Mouse (Mus musculus) embryonic stem cell, embryonic (primary cell): Measurements from ENCODE around the gene Ftl1-ps1.

Experiments used
- CTCF ChIA-PET, 4 experiments: fragments of 300-600 bp in 2 of 4; fragments of 350-600 bp in 2 of 4; sonication (Branson Sonifier 250); formaldehyde crosslinking; loops; one replicate each; lab custom pipeline; 2022; ENCODE audit warnings: inconsistent platforms in 2 of 4; lab: Charles Lee
- POLR2A ChIA-PET, 4 experiments: fragments of 300-600 bp in 2 of 4; fragments of 350-600 bp in 2 of 4; sonication (Branson Sonifier 250); formaldehyde crosslinking; loops; one replicate each; lab custom pipeline; 2022; ENCODE audit warnings: antibody characterized with exemption in 4 of 4, inconsistent platforms in 1 of 4; lab: Charles Lee

Gene Ftl1-ps1

DNA sequence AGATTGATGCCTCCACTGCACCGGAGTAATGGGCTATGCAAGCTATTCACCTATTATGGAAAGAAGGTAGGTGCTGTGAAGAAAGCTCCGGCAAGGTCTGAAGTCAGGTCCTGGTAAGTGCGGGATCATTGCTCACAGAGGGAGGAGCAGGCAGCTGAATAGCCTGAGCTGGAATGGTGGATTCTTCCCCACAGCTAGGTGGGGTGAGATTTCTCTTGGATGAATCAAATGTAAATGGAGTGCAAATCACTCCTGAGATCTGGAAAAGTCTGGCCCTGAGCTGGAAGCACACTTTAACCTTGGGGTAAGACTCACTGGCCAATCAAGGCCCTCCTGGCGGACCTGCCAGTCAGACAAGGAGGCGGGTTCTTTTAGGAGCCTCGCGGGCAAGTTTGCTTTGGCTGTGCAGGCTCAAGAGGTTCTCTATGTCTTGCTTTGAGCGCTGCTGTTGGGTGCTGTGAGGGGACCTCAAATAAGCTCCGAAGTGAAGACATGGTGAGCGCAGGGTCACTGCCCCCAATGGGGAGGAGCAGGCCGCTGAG, at the start of gene Ftl1-ps1:
TSS of gene Ftl1-ps1 (plus strand) at position 397 of the 542 bp plus-strand sequence.
- ChIA-PET CTCF (interaction anchor here in 3 of 4 experiments (0.8 to 1.4 kb wide), 4 partner anchors 9 to 32 kb away, joined by 3 to 8 read pairs (median 4); partner anchors contain the start of gene Zfp72 (in 3 of the 3)), POLR2A (interaction anchor here (0.6 to 2.2 kb wide), 40 partner anchors 9 to 1618 kb away, joined by 3 to 24 read pairs (median 4); partner anchors contain the start of genes Zfp72 (in 4 of the 4), Zfp825 (in 3 of the 4), Ccdc127 (in 2 of the 4) and Pdcd6 (in 2 of the 4))

DNA sequence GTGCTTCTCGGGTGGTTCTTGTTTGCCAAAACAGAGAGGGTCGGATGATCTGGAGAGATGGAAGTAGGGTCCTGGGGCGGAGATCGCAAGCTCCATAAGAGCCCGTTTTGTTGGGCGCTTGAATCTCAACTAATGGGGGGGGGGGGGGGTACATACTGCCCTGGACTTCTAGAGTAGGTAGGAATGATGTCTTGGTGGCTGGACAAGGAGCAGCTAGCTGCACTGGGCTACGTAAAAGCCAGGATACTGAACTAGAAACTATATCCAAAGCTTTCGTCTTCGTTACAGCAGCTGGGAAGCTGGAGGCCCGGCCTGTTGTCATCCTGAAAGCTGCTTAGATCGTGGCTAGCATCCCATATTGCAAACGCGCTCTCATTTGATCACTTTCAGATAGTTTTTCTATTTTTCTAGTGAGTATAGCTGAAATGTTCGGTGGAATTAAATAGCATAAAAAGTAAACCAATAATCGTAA, 49.0 kb upstream of the Ftl1-ps1 start:
- ChIA-PET POLR2A (interaction anchor here in 3 of 4 experiments (0.6 to 4.4 kb wide), 37 partner anchors 8 to 1629 kb away, joined by 3 to 32 read pairs (median 4); partner anchors contain the start of genes Ftl1-ps1 (in 2 of the 3), Pdcd6 (in 2 of the 3), Zfp825 (in 2 of the 3) and Brd9 (in 1 of the 3)), CTCF (interaction anchor here in 2 of 4 experiments (0.6 to 1.9 kb wide), 3 partner anchors 9 to 17 kb away, joined by 4 to 9 read pairs (median 7); no protein-coding TSS in a partner anchor)

DNA sequence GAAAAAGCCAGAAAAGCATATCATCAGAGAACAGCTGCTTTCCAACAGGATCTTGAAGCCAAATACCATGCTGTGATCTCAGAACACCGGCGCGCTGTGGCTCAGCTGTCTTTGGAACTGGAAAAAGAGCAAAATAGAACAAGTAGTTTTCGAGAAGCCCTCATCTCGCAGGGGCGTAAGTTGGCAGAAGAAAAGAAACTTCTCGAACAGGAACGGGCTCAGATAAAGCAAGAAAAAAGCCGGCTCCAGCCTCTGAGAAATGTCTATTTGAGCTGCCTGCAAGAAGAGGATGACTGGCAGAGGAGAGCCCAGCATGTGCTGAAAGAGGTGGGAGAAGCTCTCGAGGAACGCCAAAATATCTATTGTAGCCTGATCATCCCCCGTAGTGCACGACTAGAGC, 43.0 kb upstream of the Ftl1-ps1 start:
- ChIA-PET CTCF (no interaction called here), POLR2A (interaction anchor here in 3 of 4 experiments (0.6 to 1.7 kb wide), 7 partner anchors 8 to 1987 kb away, joined by 3 to 6 read pairs (median 4); partner anchors contain the start of gene Pdcd6 (in 1 of the 3))

DNA sequence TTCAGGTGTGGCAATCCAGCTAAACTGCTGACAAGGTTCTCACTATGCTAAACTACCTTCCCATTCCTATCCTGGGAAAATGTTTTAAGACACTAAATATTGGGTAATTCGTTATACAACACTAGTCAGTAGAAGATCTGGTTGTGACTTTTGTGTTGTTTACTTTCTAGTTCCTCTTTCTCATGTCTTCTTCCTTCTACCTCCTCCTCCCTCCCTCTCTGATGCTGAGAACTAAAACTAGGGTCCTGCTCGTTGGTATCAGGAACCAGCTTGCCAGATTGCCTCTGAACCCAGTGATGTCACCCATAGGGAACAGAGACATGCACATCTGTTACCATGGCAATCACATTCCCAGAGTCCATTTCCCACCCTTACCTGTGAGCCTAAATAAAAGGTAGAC, 37.3 kb upstream of the Ftl1-ps1 start:
- ChIA-PET POLR2A (interaction anchor here in 3 of 4 experiments (0.7 to 6.0 kb wide), 8 partner anchors 8 to 45 kb away, joined by 3 to 31 read pairs (median 4); partner anchors contain the start of genes Ccdc127 (in 3 of the 3), Sdha (in 3 of the 3) and Pdcd6 (in 1 of the 3)), CTCF (no interaction called here)

DNA sequence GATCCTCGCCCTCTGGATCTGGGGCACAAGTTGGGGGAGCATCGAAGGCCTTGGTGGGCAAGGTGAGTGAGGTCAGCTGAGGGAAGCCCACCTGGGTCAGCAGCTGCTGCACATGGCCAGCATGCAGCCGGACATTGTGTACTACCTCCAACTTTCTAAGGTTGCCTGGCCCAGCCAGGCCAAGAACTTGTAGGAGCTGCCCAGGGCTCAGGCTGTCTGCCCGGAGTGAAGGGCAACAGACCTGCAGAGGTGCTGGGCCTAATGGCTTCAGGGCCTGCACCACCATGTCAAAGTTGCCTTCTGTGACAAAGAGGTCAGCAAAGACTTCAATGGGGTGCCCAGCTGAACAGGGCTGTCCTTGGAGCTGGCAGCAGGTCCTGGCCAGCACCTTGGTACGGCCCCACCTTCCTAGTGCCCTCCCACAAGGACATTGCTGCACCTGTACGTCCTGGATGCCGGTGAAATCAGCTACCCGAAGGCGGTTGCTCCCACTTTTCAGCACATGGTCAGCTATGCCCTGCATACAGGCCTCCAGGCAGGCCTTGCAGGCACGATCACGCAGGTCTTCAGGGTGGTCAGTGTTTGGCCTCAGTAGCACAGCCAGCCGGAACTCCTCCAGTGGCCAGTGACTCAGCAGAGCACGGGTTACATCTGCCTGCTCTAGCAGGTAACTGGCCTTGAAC, 36.2 kb upstream of the Ftl1-ps1 start:
- CTCF ChIA-PET = no interaction called here
- POLR2A ChIA-PET = interaction anchor here (0.7 to 6.0 kb wide), 10 partner anchors 9 to 130 kb away, joined by 3 to 31 read pairs (median 3); partner anchors contain the start of genes Ccdc127 (in 2 of the 4), Sdha (in 2 of the 4), Pdcd6 (in 1 of the 4) and Zfp72 (in 1 of the 4)

DNA sequence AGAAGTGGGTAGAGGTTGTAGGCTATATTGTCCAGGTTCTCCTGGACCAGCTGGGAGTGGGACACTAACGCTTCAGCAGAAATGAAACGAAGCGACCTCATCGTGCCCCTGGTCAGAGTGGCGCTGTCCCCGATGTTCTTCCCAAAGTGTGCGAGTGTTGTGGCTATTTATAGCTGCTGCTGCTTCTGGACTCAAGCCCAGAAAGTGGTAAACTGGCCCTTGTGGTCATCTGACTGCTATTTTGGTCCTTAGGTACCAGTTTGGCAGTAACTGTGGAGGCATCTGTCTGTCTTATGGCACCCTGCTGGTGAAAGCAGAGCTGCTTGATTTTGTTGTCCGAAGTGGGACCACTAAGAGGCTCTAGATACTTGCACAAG, 35.6 kb upstream of the Ftl1-ps1 start, which contains the start of gene Lrrc14b:
TSS of gene Lrrc14b (minus strand) at position 147 of the 377 bp plus-strand sequence.
- CTCF ChIA-PET = no interaction called here
- POLR2A ChIA-PET = interaction anchor here in 3 of 4 experiments (1.0 to 6.0 kb wide), 8 partner anchors 9 to 159 kb away, joined by 3 to 31 read pairs (median 4); partner anchors contain the start of genes Ccdc127 (in 1 of the 3), Pdcd6 (in 1 of the 3), Sdha (in 1 of the 3) and Zfp72 (in 1 of the 3)

DNA sequence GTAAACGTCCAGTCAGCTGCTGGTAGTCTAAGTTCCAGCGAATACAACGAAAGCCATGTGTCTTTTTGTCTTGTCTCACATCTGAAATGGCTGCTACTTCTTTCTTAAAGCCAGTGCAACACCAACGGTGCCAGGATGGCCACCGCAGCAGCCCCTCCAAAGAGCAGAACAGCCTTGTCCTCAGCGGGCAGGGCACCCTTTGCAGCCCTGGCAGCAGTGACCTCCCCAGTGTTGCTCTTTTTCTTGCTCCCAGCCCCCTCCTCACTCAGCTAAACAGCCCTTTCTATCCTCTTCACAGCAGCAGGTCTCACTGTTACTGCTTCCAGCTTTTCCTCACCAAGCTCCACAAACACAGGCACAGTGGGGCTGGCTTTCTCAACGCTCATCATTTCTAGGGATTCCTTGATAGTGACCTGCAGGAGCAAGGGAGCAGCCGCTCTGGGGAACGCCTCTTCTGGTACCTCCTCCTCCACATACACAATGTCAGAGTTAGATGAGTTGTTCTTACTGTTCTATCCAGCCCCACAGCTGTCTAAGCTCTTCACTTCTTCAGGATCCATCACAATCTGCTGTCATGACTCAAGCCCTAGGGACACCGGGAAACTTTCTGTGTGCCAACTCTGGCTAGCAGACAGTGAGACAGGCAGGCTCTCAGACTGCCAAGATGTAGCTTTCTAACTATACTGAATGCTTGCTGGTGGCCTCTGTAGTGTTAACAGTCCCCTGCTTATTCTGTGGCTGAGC, 17.8 kb upstream of the Ftl1-ps1 start:
- ChIA-PET POLR2A (interaction anchor here in 1 of 4 experiments (1.1 to 2.8 kb wide), 2 partner anchors 9 to 65 kb away, joined by 5 to 9 read pairs; partner anchors contain the start of genes Pdcd6 and Zfp72), CTCF (interaction anchor here in 1 of 4 experiments (0.7 kb wide), 1 partner anchor 190 kb away, joined by 3 read pairs; no protein-coding TSS in a partner anchor)

DNA sequence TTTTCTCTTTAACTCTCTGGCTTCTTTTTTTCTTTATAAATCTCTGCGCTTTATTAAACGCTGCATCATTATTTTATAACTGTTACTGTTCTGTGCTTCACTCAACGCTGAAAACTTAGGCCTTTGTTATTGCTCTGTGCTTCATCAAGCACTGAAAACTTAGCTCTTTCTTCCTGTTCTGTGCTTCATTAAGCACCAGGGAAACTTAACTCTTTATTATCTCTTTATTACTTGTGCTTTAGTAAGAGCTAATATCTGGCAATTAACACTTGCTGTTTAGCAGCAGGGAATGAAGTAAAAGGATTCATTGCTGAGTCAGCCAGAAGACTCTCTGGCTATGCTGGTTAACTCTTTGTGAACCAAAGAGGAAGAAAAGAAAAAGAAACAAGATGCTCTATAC, 17.2 kb upstream of the Ftl1-ps1 start:
- ChIA-PET POLR2A (interaction anchor here in 1 of 4 experiments (0.7 to 2.8 kb wide), 4 partner anchors 8 to 66 kb away, joined by 3 to 9 read pairs (median 4); partner anchors contain the start of genes Ccdc127, Ftl1-ps1, Pdcd6 and Sdha), CTCF (interaction anchor here in 1 of 4 experiments (0.7 kb wide), 1 partner anchor 189 kb away, joined by 3 read pairs; no protein-coding TSS in a partner anchor)

DNA sequence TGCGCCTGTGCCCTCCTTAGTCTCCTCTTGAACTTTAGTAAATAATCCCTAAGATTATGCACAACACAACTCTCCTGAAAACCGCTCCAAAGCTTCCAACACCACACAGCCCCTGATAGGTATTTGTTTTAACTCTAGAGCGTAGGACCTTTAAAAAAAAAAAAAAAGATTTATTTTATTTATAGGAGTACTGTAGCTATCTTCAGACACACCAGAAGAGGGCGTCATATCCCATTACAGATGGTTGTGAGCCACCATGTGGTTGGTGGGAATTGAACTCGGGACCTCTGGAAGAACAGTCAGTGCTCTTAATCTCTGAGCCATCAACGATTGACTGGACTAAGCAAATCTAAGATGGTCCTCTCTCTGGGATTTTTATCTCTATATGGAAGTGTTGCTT, 9.8 kb upstream of the Ftl1-ps1 start:
- POLR2A ChIA-PET = interaction anchor here in 3 of 4 experiments (1.0 to 3.4 kb wide), 12 partner anchors 8 to 418 kb away, joined by 3 to 24 read pairs (median 6); partner anchors contain the start of genes Ftl1-ps1 (in 3 of the 3), Ccdc127 (in 1 of the 3), Lrrc14b (in 1 of the 3) and Sdha (in 1 of the 3)
- CTCF ChIA-PET = interaction anchor here in 2 of 4 experiments (0.6 to 1.9 kb wide), 6 partner anchors 9 to 41 kb away, joined by 3 to 8 read pairs (median 4); partner anchors contain the start of gene Ftl1-ps1 (in 2 of the 2)

DNA sequence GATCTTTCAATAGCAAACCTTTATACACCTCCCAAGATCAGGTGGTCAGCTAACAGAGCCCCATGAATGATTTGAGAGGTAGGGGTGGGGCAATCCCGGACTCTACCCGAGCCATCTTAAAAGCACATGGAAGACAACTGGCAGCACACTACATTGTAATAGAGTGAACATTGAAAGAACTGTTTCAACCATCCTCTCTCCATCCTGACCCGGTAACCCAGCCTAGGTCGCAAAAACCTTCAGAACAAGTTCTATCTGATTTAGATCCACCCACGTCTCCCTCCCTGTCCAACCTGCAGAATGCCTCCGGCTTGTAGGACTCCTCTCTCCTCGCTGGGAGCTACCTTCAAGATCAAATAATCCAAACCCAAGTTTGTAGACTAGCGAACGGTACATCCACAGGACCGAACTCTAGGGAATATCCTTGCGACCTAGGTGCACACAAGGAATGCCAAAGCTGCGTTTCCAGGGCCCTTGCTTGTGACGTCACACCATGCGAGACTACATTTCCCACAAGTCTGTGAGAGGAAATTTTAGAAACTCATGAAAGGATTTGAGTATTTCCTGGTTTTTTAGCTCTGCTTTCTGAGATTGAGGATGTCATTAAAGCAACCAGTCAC, 9.0 kb upstream of the Ftl1-ps1 start, which contains the start of gene Zfp72:
TSS of gene Zfp72 (minus strand) at position 466 of the 620 bp plus-strand sequence.
- ChIA-PET CTCF (interaction anchor here (0.6 to 1.9 kb wide), 8 partner anchors 9 to 406 kb away, joined by 3 to 12 read pairs (median 4); partner anchors contain the start of gene Ftl1-ps1 (in 3 of the 4)), POLR2A (interaction anchor here (0.9 to 3.4 kb wide), 21 partner anchors 8 to 417 kb away, joined by 3 to 24 read pairs (median 5); partner anchors contain the start of genes Ftl1-ps1 (in 3 of the 4), Zfp825 (in 2 of the 4), Ccdc127 (in 1 of the 4) and Lrrc14b (in 1 of the 4))

DNA sequence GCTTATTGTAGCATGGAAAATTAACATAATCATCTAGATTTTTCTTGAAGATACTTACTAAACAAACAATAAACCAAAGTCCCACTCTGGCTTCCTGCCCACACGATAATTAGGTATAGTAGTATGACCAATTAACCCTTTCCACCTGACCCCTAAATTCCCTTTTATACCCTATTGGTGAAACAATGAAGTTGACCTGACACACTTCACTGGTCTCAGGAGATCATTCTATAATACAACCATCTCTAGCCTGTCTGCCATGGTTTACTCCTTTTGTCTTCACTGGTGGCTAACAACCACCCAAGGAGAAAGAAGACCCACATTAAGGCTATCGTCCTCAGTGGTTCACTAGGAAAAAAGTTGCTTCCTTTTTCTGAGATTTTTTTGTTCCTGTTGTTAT, 8.3 kb upstream of the Ftl1-ps1 start:
- CTCF ChIA-PET = interaction anchor here in 3 of 4 experiments (1.0 to 1.9 kb wide), 3 partner anchors 8 to 9 kb away, joined by 3 to 8 read pairs (median 4); partner anchors contain the start of gene Ftl1-ps1 (in 3 of the 3)
- POLR2A ChIA-PET = interaction anchor here (0.9 to 3.4 kb wide), 21 partner anchors 8 to 200 kb away, joined by 3 to 24 read pairs (median 4); partner anchors contain the start of genes Ftl1-ps1 (in 3 of the 4), Zfp825 (in 2 of the 4), Ccdc127 (in 1 of the 4) and Lrrc14b (in 1 of the 4)

DNA sequence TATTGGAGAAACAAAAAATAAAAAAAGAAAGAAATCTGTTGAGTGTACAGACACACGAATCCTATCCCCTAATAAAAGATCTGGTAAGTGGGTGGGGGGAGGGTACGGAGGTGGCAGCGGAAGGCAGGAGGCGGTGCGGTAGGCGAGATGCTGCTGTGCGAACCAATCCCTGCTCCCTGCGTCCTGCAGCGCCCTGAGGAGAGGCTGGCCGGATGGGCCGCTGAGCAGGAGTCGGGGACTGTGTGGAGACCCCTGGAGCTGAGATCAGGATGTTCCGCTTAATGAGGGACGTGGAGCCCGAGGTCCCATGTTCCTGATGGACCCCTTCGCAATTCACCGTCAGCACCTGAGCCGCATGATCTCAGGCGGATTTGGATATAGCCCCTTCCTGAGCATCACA, 40.4 kb downstream of the Ftl1-ps1 start:
- ChIA-PET CTCF (no interaction called here), POLR2A (interaction anchor here in 1 of 4 experiments (1.7 to 2.1 kb wide), 2 partner anchors 9 to 30 kb away, joined by 5 read pairs; no protein-coding TSS in a partner anchor)
